Mouse (Mus musculus) hindbrain, postnatal 0 days (tissue): Measurements from ENCODE around the gene Nfib. TPM values are rescaled to one million over a fixed set of nuclear protein-coding genes. Genes with fewer than 3 reads are reported as not detected.
A peak's percentile ranks its signal among the peaks of the same experiment; 100 is the strongest.

Experiments
- ATAC-seq: fragments of 200-750 bp; cut with Nextera tagmentation; 2 replicates; pipeline ENCODE4 v1.8.0; 2017; ENCODE audit warnings: mild to moderate bottlenecking, moderate TSS enrichment, moderate library complexity
- DNase-seq: peaks from one replicate; pipeline ENCODE4 v3.0.0-alpha.2; 2015; ENCODE audit warnings: low spot score
- H3K27ac ChIP-seq: fragments of 300-500 bp; sonication (generic); 2 replicates; pipeline ENCODE4 v1.5.1; 2014; ENCODE audit warnings: mild to moderate bottlenecking
- H3K27me3 ChIP-seq: fragments of 300-500 bp; sonication (generic); 2 replicates; pipeline ENCODE4 v1.6.1; 2014; ENCODE audit warnings: low read length, mixed read lengths; ENCODE audit not compliant: insufficient read depth
- H3K36me3 ChIP-seq: fragments of 300-500 bp; sonication (generic); 2 replicates; pipeline ENCODE4 v1.6.1; 2014; ENCODE audit warnings: low read length, mixed read lengths; ENCODE audit not compliant: insufficient read depth
- H3K4me1 ChIP-seq: fragments of 300-500 bp; sonication (generic); 2 replicates; pipeline ENCODE4 v1.6.1; 2014; ENCODE audit warnings: antibody characterized with exemption, low read length, mixed read lengths; ENCODE audit not compliant: insufficient read depth
- H3K4me2 ChIP-seq: fragments of 300-500 bp; sonication (generic); 2 replicates; pipeline ENCODE4 v1.6.1; 2014; ENCODE audit warnings: low read depth, mild to moderate bottlenecking, low read length, moderate library complexity, mixed read lengths
- H3K4me3 ChIP-seq: fragments of 300-500 bp; sonication (generic); 2 replicates; pipeline ENCODE4 v1.5.1; 2014; ENCODE audit warnings: low read length
- H3K9ac ChIP-seq: fragments of 300-500 bp; sonication (generic); replicated peaks from 2 replicates; pipeline ENCODE4 v1.6.1; 2014; ENCODE audit warnings: mild to moderate bottlenecking, low read length, moderate library complexity, mixed read lengths
- H3K9me3 ChIP-seq: fragments of 300-500 bp; sonication (generic); 2 replicates; pipeline ENCODE4 v1.6.1; 2016; ENCODE audit warnings: low read length, mixed read lengths
- CTCF ChIP-seq: IDR thresholded peaks from 2 replicates; pipeline ENCODE4 v1.5.1; 2016; ENCODE audit warnings: antibody characterized with exemption, control low read depth, low read depth
- WGBS: fragments of 180-500 bp; shearing (Covaris S2); extraction: QIAGEN DNeasy Blood & Tissue Kit; methylation state at CpG from one replicate; pipeline ENCODE4 v1.1.7; 2014; 5-methylcytosine and 5-hydroxymethylcytosine counted together
- polyA plus RNA-seq: library from polyadenylated mRNA; unstranded; fragments of >200 nt; fragmentation: Nextera tagmentation; extraction: Ambion mirVana; gene quantifications from 2 replicates; pipeline ENCODE4 v1.2.1, GENCODE M21; 2015
- total RNA-seq: library from RNA; depleted of rRNA; stranded (reverse); fragments of >200 nt; gene quantifications from 2 replicates; pipeline ENCODE4 v1.2.3, GENCODE M21; 2014

Nfib gene
- total and polyA plus RNA-seq, 2 experiments from 2014 or later: 69.8 to 112 TPM

DNA sequence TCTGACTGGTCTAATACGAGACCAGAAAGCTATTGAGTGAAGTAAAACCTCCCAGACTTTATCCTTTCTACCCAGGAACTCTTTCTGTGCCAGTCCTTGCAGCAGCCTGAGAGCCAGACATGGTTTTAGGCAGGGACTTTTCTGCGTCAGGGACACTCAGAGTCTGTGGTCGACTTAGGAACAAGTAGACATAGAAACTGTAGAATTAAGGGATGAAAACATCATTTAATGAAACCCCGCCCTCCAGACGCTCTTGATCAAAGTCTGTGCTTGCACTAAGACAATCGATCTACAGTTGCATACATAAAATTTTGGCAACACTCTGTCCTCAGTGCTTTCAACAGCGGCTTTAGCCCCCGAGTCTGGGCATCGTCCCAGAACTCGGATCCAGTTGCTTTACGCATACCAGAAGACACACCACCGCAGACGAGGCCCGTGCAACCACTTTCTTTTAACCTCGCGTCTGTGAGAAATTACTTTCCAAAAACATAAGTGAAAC, 149.8 kb downstream of the Nfib start:
- Histone ChIP-seq H3K27me3 (no peaks in the 10 kb centered on the region), H3K36me3 (no peaks in the 10 kb centered on the region), H3K9me3 (no peaks in the 10 kb centered on the region), H3K4me3 (no peak overlapping the region), H3K4me1 (no peaks in the 10 kb centered on the region), H3K4me2 (peak overlapping the region; percentile 35), H3K9ac (no peak overlapping the region), H3K27ac (peak overlapping the region; percentile 41; the same call in 1 of the 2 replicates)
- ATAC-seq (peak; percentile 71), DNase-seq (peak; percentile 74)
- TF ChIP-seq CTCF: no peak
- WGBS: 39% methylated on average over 16 of the region's 16 CpGs

DNA sequence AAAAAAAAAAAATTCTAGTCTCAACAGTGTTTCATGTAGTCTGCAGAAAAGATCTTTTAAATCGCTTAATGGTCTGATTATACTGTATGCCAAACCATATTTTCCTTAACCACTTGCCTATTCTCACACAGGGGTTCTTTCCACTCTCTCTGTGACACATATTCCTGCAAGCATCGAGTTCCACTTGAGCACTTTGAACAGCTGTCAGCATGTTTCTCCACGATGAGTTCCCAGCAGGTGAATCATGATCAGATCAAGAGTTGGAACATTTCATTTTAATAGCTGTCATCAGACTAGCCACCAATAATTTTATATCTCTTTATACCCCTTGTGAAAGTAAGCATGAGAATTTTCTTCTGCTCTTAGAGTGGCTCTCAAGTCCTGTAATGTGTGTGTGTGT, 151.9 kb downstream of the Nfib start:
- no peaks in the 10 kb centered on the region for H3K27me3 ChIP-seq
- no peak for DNase-seq
- no peaks in the 10 kb centered on the region for H3K9me3 ChIP-seq
- ATAC-seq: no peak
- H3K4me3 ChIP-seq: no peak overlapping the region
- H3K36me3 ChIP-seq: no peaks in the 10 kb centered on the region
- H3K9ac ChIP-seq: no peak overlapping the region
- no peak overlapping the region for H3K27ac ChIP-seq
- H3K4me2 ChIP-seq: no peak overlapping the region
- no peak for TF ChIP-seq CTCF
- WGBS: 63% methylated on average over 3 of the region's 3 CpGs
- H3K4me1 ChIP-seq: no peaks in the 10 kb centered on the region

DNA sequence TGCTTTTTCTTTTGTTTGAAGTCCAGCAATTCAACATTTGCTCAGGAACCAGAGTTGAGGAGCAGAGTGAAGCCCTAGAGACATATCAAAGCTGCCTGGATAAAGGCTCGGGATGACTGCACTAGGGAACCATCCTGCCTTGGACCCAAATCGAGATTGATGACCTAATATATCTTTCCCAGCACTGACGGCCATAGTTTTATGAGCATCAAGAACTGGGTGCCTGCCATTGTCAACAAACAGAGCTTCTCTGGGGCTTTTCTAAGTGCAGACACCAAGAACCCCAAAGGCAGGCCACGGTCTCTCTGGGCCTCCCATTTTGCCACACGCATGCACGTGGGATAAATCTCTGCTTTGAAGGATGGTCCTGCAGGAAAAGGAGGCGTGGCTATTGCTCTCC, 153.3 kb downstream of the Nfib start:
- H3K27ac ChIP-seq: no peak overlapping the region
- H3K36me3 ChIP-seq: no peaks in the 10 kb centered on the region
- H3K4me3 ChIP-seq: no peak overlapping the region
- no peaks in the 10 kb centered on the region for H3K27me3 ChIP-seq
- no peak overlapping the region for H3K9ac ChIP-seq
- no peak for TF ChIP-seq CTCF
- WGBS: 75% methylated on average over 7 of the region's 7 CpGs
- no peak overlapping the region for H3K4me2 ChIP-seq
- DNase-seq (no peak), ATAC-seq (no peak)
- no peaks in the 10 kb centered on the region for H3K9me3 ChIP-seq
- H3K4me1 ChIP-seq: no peaks in the 10 kb centered on the region

DNA sequence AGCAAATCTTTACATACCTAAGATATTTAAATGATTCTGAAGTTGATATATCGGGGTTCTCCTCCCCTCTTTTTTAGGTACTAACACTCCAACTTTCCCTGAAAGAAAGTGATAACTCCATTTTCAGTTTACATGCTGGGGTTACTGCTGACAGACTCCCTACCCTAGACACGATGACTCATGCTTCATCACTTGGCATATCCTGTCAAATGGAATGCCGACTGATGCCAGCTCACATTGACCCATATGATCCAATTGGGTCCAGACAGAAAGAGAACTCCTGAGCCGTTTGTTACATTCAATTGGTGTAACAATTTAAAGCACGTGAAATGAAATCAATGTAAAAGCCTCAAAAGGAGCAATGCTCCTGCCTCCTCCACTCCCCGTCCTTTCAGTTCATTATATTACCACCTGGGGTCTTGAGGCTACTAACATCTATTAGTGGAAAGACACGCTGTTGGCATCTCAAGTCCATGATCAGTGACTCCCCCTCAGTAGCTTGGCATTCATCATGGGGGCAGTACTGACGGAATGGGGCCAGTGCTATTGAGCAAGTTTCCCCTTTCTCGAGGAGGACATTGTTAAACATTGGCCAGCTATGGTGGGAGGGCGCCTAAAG, 155.7 kb downstream of the Nfib start:
- H3K4me1 ChIP-seq: no peaks in the 10 kb centered on the region
- 70% methylated on average over 10 of the region's 10 CpGs for WGBS
- H3K9ac ChIP-seq: no peak overlapping the region
- H3K36me3 ChIP-seq: no peaks in the 10 kb centered on the region
- H3K4me2 ChIP-seq: no peak overlapping the region
- no peaks in the 10 kb centered on the region for H3K9me3 ChIP-seq
- no peak for TF ChIP-seq CTCF
- H3K27ac ChIP-seq: no peak overlapping the region
- ATAC-seq (peak; percentile 53; the same call in 1 of the 2 replicates), DNase-seq (no peak)
- H3K27me3 ChIP-seq: no peaks in the 10 kb centered on the region
- no peak overlapping the region for H3K4me3 ChIP-seq

DNA sequence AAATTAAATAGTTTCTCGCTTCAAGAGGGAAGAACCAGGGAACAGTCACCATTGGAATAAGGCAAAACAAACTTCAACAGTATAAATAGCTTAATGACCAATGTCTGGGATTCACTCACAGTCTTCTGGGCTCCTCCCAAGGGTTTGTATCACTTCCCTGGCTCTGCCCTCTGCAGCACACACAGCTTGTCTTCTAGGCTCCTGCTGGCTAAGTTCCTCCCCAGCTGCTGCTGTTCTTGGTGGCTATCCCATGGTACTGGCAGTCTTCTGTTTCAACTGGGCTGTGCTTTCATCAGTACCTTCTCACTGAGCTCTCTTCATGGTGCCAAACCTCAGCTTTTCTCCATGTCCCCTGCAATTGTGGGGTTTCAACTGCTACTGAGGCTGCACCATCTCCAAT, 157.3 kb downstream of the Nfib start:
- H3K4me3 ChIP-seq: no peak overlapping the region
- WGBS: 89% methylated on average over 1 of the region's 1 CpGs
- DNase-seq (no peak), ATAC-seq (no peak)
- H3K9me3 ChIP-seq: no peaks in the 10 kb centered on the region
- H3K27ac ChIP-seq: no peak overlapping the region
- H3K4me2 ChIP-seq: no peak overlapping the region
- H3K27me3 ChIP-seq: no peaks in the 10 kb centered on the region
- no peaks in the 10 kb centered on the region for H3K4me1 ChIP-seq
- H3K9ac ChIP-seq: no peak overlapping the region
- TF ChIP-seq CTCF: no peak
- no peaks in the 10 kb centered on the region for H3K36me3 ChIP-seq

DNA sequence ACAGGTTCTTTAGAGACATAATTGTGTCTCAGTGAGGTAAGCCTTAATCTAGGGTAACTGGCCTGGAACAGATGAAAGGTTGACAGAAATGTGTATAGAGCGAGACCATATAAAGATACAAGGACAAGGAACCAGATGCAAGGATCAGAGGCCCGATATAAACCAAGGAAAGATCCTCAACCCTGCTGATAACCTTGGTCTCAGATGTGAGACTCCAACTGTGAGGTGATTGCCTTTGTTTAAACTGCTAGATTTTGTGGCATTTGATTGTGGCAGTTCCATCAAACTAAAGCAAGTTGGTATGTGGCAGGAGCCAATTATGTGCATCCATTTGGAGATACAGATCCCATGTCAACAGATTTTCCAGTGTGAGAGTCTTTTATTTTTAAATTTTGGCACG, 161.6 kb downstream of the Nfib start:
- Histone ChIP-seq H3K4me3 (no peak overlapping the region), H3K9ac (no peak overlapping the region), H3K4me2 (no peak overlapping the region), H3K27me3 (no peaks in the 10 kb centered on the region), H3K36me3 (no peaks in the 10 kb centered on the region), H3K4me1 (0 out of 2 replicates have a peak, but pooled peaks cover 4% of the 10 kb centered on the region), H3K9me3 (no peaks in the 10 kb centered on the region), H3K27ac (no peak overlapping the region)
- no peak for TF ChIP-seq CTCF
- ATAC-seq (no peak), DNase-seq (no peak)
- WGBS: 74% methylated on average over 3 of the region's 3 CpGs

DNA sequence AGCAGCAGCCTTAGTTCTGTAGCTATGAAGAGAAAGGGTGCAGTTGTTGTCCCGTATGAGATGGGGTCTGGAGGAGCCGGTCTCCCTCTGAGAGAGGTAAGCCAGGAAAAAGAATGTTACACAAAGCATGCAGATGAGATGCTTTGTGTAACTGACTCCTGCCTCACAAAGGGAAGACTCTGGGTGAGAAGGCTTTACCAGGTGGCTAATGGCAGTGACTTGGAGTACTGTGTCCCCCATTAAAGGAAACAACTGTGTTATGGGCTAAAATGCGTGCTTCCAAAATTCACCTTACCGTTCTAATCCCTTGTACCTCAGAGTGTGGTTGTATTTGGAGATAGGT, 162.2 kb downstream of the Nfib start:
- ATAC-seq: no peak
- Histone ChIP-seq H3K4me2 (no peak overlapping the region), H3K9me3 (no peaks in the 10 kb centered on the region), H3K27me3 (no peaks in the 10 kb centered on the region), H3K27ac (no peak overlapping the region), H3K4me3 (no peak overlapping the region), H3K36me3 (no peaks in the 10 kb centered on the region), H3K9ac (no peak overlapping the region), H3K4me1 (0 out of 2 replicates have a peak, but pooled peaks cover 4% of the 10 kb centered on the region)
- WGBS: 50% methylated on average over 4 of the region's 4 CpGs
- no peak for DNase-seq
- no peak for TF ChIP-seq CTCF
